Mouse (Mus musculus): Measurements from ENCODE around the gene Kif18b.

- TF ChIP-seq CTCF (IDR thresholded peaks at IDR 0.05; ENCODE audit: low read depth) (0 out of 2 replicates have a peak, but pooled peaks have one; percentile 15), EP300 (optimal IDR thresholded peaks at IDR 0.05) (no peak)
Measured at GRCm38 (mm10) chr11:102958870-102959269, 33.9 kb upstream of the Kif18b start.

Measured in stomach, postnatal 0 days (tissue).